Mouse (Mus musculus) small intestine, adult 2 months (tissue): ENCODE data around the gene Nt5c3b. TPM values are rescaled to one million over a fixed set of nuclear protein-coding genes. Genes with fewer than 3 reads are reported as not detected.

Source experiments
- H3K27ac ChIP-seq: fragments of 200-500 bp; 2 replicates; pipeline ENCODE4 v1.5.1; 2012; ENCODE audit warnings: low read depth, low read length, control low read depth, inconsistent platforms; ENCODE audit not compliant: insufficient read depth
- H3K27me3 ChIP-seq: fragments of 200-500 bp; 2 replicates; pipeline ENCODE4 v1.6.1; 2012; ENCODE audit warnings: mild to moderate bottlenecking, moderate library complexity, low read length, inconsistent platforms; ENCODE audit not compliant: control insufficient read depth, insufficient read depth
- H3K36me3 ChIP-seq: fragments of 200-500 bp; 2 replicates; pipeline ENCODE4 v1.6.1; 2012; ENCODE audit warnings: mild to moderate bottlenecking, low read length, control low read depth, inconsistent platforms; ENCODE audit not compliant: control insufficient read depth, insufficient read depth
- H3K4me1 ChIP-seq: fragments of 200-500 bp; 2 replicates; pipeline ENCODE4 v1.6.1; 2012; ENCODE audit warnings: low read length, inconsistent platforms, mixed read lengths; ENCODE audit not compliant: control insufficient read depth, insufficient read depth, insufficient read length
- H3K4me3 ChIP-seq: fragments of 200-500 bp; 2 replicates; pipeline ENCODE4 v1.5.1; 2012; ENCODE audit warnings: low read depth, mild to moderate bottlenecking, control low read depth, inconsistent platforms, low read length, moderate library complexity
- CTCF ChIP-seq: fragments of 200-500 bp; IDR thresholded peaks from 2 replicates; pipeline ENCODE4 v1.5.1; 2012; ENCODE audit warnings: low read depth, mild to moderate bottlenecking, control low read depth, inconsistent platforms, low read length, moderate library complexity, mixed read lengths; ENCODE audit not compliant: insufficient replicate concordance, insufficient read length; ENCODE audit errors: extremely low read depth
- POLR2A ChIP-seq: fragments of 200-500 bp; IDR thresholded peaks from 2 replicates; pipeline ENCODE4 v1.6.1; 2012; ENCODE audit warnings: low read depth, mild to moderate bottlenecking, control low read depth, inconsistent platforms, low read length, moderate library complexity
- WGBS: fragments of 180-500 bp; shearing (Covaris S2); methylation state at CpG from one replicate; pipeline ENCODE4 v1.1.7; 2018; 5-methylcytosine and 5-hydroxymethylcytosine counted together
- polyA plus RNA-seq: library from polyadenylated mRNA; depleted of rRNA; stranded (reverse); fragments of >200 nt; gene quantifications from 2 replicates; pipeline ENCODE4 v1.2.3, GENCODE M21; 2012

The Nt5c3b gene
- polyA plus RNA-seq, 1 experiment = 8.4 TPM

DNA sequence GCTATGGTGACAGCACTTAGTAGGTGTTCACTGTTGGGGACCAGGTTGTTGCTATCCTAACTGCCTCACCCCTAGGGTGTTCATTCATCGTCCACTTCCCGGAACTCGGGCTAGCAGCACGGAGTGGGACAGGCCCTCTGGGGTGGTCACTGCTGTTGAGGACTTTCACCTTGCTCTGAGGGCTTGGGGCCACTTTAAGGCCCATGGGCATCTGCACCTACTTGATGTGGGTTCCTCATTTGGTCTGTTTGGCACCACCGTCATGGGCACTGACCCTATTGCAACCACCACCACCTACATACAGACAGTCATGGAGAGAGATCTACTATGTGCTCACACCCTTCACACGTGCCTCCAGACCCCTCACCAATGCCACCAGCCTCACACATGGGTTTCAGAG, 54.5 kb downstream of the Nt5c3b start:
- no peak overlapping the region for H3K4me3 ChIP-seq
- TF ChIP-seq POLR2A (no peak), CTCF (no peak)
- 46% methylated on average over 6 of the region's 6 CpGs for WGBS
- peaks cover 44% of the 10 kb centered on the region for H3K4me1 ChIP-seq
- peaks cover 44% of the 10 kb centered on the region for H3K36me3 ChIP-seq
- H3K27ac ChIP-seq = peak overlapping the region; percentile 74
- no peaks in the 10 kb centered on the region for H3K27me3 ChIP-seq

DNA sequence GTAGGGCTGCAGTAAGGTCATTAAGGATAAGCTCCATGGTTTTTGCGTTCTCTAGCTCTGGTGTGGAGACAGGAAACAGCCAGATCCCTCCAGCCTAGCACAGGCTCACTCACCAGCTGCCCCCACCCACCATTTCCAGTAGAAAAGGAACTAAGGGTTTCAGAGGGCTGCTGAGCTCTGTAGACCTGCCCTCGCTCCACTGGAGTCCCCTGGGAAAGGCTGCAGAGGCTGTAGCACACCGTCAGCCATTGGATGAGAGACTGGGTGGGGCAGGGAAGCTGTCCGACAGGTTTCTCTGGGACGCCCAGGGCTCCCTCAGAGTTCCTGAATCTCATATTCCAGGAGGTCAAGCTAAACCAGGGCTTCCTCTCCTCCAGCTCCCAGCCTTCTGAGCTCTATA, 55.0 kb downstream of the Nt5c3b start:
- H3K27me3 ChIP-seq = no peaks in the 10 kb centered on the region
- 26% methylated on average over 5 of the region's 5 CpGs for WGBS
- peaks cover 49% of the 10 kb centered on the region for H3K36me3 ChIP-seq
- peak overlapping the region; percentile 74 for H3K27ac ChIP-seq
- peaks cover 44% of the 10 kb centered on the region for H3K4me1 ChIP-seq
- TF ChIP-seq POLR2A (no peak), CTCF (no peak)
- no peak overlapping the region for H3K4me3 ChIP-seq

DNA sequence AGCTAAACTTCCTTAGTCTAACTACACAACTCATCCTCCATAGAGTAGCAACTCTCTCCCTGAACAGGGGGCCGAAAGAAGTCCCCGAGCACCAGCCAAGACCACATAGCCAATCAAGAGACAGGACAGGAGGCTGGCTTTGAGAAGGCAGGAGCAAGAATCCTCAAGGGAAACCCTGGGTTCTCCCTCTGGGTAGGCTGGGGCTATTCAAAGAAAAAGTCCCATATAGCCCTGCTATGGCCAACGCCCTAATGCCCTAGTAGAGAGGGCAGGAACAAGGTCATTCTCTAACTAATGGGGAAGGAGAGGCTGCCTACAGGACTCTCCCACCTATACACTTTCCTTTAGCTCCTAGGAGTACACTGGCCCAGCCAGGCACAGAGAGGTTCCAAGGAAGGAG, 56.6 kb downstream of the Nt5c3b start:
- WGBS = 96% methylated on average over 3 of the region's 3 CpGs
- peaks cover 30% of the 10 kb centered on the region for H3K4me1 ChIP-seq
- no peaks in the 10 kb centered on the region for H3K27me3 ChIP-seq
- no peak overlapping the region for H3K27ac ChIP-seq
- H3K36me3 ChIP-seq = peaks cover 59% of the 10 kb centered on the region
- H3K4me3 ChIP-seq = no peak overlapping the region
- no peak for TF ChIP-seq CTCF

DNA sequence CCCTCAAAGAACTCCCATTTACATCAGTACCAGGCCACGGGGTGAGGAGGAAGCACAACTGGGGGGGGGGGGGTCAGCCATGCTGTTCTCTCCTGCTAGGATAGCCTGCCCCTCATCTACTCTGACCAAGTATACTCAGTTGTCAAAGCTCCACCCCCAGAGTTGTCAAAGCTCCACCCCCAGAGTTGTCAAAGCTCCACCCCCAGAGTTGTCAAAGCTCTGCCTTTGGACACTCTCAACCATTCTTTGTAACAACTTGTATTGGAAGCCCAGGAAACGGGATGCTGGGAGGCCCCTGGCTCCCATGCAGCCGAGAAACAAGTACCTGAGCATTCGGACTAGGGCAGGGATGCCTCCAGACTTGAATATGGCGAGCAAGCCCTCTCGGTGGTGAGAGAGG, 58.9 kb downstream of the Nt5c3b start:
- Histone ChIP-seq H3K36me3 (peaks cover 79% of the 10 kb centered on the region), H3K4me1 (peaks cover 14% of the 10 kb centered on the region), H3K27me3 (no peaks in the 10 kb centered on the region), H3K4me3 (no peak overlapping the region), H3K27ac (no peak overlapping the region)
- WGBS = 90% methylated on average over 6 of the region's 6 CpGs
- TF ChIP-seq POLR2A = no peak
- no peak for TF ChIP-seq CTCF

DNA sequence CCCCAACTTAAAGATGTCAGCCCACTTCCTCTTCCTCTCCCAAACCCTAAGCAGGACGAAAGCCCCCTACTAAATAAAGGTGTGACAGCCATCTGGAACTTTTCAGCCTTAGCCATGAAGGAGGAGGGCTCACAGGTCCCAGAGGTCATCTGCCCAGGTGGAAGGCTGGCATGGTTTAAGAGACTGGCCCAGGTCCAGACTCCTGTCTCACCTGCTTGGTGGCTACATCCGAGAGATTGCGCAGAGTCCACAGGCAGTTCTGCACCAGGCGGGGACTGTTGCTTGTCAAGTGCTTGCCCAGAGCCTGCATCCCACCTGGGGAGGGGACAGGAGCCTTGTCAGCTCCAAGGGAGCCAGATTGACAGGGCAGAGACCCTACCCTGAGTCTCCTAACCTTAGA, 62.3 kb downstream of the Nt5c3b start:
- Histone ChIP-seq H3K36me3 (peaks cover 84% of the 10 kb centered on the region), H3K27ac (no peak overlapping the region), H3K27me3 (no peaks in the 10 kb centered on the region), H3K4me3 (no peak overlapping the region), H3K4me1 (no peaks in the 10 kb centered on the region; the same call in 1 of the 2 replicates)
- WGBS = 76% methylated on average over 4 of the region's 4 CpGs
- TF ChIP-seq CTCF (no peak), POLR2A (no peak)

DNA sequence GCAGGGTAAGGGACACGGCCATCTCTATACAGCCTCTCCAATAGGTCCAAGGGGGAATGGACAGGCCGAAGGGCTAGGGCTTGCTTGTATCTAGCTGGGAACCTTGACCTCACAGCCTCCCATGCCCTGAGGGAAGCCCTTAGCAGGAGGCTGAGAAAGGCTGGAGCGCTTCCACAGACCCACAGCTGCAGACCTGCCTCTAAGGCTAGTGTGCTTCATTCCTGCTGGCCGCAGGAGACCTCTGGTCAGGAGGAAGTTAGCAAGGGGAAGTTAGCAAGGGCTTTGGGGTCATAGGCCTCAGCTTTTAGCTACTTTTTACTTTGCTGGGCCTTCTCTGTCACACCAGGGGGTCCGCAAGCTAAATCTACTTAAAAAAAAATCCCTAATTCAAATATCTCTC, 63.2 kb downstream of the Nt5c3b start:
- Histone ChIP-seq H3K4me3 (no peak overlapping the region), H3K36me3 (peaks cover 85% of the 10 kb centered on the region), H3K27me3 (no peaks in the 10 kb centered on the region), H3K4me1 (no peaks in the 10 kb centered on the region; the same call in 1 of the 2 replicates), H3K27ac (no peak overlapping the region)
- TF ChIP-seq CTCF = no peak
- no peak for TF ChIP-seq POLR2A
- 91% methylated on average over 5 of the region's 5 CpGs for WGBS

DNA sequence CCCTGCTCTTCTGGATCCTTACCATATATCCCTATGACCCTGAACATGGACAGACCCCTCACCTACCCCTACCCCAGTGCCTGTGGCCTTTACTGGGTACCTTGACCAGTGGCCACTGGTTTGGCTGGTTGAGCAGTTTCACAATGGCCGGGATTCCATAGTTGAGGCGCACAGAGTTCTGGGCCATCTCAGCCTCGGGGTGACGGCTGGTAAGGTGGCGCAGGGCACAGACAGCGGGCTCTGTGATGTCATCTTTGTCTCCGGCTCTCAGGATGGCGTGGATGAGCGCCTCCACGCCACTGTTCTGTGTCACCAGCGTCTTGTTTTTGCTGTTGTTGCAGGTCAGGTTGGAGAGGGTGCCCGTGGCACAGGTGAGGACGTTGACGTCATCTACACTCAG, 63.6 kb downstream of the Nt5c3b start:
- no peaks in the 10 kb centered on the region for H3K27me3 ChIP-seq
- H3K4me3 ChIP-seq = no peak overlapping the region
- TF ChIP-seq POLR2A = no peak
- H3K27ac ChIP-seq = no peak overlapping the region
- 95% methylated on average over 14 of the region's 14 CpGs for WGBS
- H3K4me1 ChIP-seq = no peaks in the 10 kb centered on the region; the same call in 1 of the 2 replicates
- H3K36me3 ChIP-seq = peaks cover 85% of the 10 kb centered on the region
